Mouse (Mus musculus) gastrocnemius, adult 8-10 months (tissue): ENCODE results near the gene Panx3. TPM values are rescaled to one million over a fixed set of nuclear protein-coding genes. Genes with fewer than 3 reads are reported as not detected.

Experiments
- DNase-seq, 2 experiments: peaks; one replicate each; pipeline ENCODE4 v3.0.0; 2022; ENCODE audit warnings: low spot score in 2 of 2
- total RNA-seq, 4 experiments: library from RNA; stranded (reverse); gene quantifications; 2 replicates each; pipeline ENCODE4 v1.2.4; 2022

Gene Panx3
- total RNA-seq, 4 experiments from 2014 or later = not detected

DNA sequence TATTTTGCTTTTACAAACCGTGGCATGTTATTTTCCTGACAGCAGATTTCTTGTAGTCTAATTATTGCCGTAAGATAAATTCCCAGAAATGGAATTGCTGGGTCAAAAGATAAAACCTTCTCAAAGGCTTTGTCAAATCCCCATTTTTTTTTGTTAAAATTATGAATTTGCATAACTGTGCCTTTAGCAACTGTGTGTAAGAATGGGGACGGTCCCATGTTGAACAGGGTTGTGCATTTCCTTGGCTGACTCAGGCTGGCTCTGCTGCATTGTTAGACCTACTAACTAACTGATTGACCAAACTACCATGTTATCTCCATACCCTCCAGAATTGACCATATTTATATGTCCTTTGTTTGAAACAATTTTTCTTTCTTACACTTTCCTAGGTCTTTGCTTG lies 34.8 kb downstream of the Panx3 start:
- no peak for DNase-seq

GRCm38 (mm10) chr9:37632305-37632704 lies 36.7 kb downstream of the Panx3 start:
- no peak for DNase-seq

GRCm38 (mm10) chr9:37629941-37630340 lies 39.1 kb downstream of the Panx3 start:
- no peak for DNase-seq

DNA sequence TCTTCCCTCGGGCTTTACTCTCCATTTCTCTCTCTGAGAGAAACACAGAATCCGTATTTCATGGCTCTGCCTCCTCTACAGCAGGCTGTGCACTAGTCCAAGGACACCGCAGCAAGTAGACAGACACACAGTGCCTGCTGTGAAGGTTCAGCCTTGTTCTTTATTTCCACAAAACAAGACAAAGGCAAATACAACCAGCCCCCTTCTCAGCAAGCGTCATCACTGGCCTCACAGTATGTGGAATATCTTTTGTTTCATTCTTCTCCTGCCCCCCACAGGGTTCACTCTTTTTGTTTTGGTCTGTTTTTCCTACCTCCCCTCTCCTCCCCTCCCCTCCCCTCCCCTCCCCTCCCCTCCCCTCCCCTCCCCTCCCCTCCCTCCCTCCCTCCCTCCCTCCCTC lies 40.5 kb downstream of the Panx3 start:
- DNase-seq = no peak

- no peak for DNase-seq
These were observed 41.8 kb downstream of the Panx3 start for GRCm38 (mm10) chr9:37627263-37627662.

DNA sequence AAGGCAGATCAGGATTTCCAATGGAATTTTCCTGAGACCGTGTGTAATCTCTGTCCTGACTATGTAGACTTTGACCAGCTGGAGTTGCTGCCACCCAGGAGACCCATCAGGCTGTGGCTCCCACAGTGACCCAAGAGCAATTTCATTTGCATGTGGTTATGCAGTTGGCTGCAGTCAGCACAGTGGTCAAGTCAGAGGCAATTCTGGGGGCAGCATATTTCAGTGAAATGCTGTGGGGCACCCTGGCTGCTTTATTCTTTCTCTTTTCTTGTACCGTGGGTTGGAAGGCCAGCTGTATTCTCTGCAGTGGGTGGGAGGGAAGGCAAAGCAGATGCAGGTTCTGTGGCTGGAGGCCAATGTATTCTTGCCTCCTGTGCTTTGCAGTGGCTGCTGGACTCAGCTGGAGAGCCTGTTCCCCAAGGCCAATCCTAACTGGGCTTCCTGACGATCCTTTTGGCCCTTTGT lies 42.9 kb downstream of the Panx3 start:
- DNase-seq = no peak

- DNase-seq = no peak
These were observed 43.4 kb downstream of the Panx3 start for GRCm38 (mm10) chr9:37625641-37626040.

- DNase-seq = no peak
These were observed 43.9 kb downstream of the Panx3 start for GRCm38 (mm10) chr9:37625129-37625528.

DNA sequence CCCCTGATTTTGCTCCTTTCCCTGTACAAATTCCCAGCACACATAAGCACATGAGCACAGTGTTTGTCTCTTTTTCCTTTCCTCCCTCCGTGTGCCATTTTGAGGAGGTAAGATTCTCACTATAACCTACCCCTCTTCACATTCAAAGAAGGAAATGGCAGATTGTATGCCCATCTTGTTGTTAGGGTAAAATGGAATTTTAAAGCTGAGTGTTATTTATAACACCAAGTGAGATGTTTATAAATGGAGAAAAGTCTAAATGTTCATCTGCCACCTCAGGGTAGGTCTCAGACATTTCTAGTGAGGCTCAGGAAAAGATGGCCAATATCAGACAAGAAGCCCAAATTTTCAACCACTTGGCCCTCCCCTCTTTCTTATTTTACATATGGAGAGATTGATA lies 44.5 kb downstream of the Panx3 start:
- no peak for DNase-seq

DNA sequence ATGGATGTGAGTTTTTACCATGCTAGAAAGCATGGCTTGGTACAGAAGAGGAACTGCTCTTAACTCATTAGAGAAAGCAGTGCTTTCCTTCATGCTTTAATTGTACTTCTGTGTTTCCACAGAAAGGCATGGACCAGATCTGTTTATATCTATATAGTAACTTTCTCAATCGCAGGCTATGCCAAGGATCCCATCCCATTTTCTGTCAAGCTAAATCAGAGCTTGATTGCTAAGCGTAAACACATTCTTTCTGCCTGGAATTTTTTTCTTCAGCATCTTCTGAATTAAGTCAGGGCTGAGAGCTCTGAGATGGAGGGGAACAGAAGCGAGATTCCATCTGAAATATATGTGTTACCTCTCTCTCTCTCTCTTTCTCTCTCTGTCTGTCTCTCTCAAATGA lies 45.1 kb downstream of the Panx3 start:
- no peak for DNase-seq

DNA sequence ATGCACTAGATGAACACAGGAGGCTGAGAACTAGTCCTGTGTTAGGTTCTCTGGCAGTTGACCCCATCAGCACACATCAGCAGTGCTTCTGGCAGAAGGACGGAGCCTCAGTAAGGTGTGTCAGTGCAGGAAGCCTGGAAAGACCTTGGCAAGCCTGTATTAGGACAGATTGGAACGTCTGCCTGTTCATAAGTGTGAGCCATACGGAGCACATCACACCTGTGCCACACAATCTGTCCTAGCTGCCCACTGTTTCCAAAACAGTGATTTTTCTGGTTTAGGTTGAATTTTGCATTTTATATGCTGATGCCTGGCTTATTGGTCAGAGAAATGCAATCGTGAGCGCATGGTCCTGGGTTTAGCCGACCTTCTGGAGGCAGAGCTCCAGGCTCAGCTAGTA lies 47.7 kb downstream of the Panx3 start:
- no peak for DNase-seq

DNA sequence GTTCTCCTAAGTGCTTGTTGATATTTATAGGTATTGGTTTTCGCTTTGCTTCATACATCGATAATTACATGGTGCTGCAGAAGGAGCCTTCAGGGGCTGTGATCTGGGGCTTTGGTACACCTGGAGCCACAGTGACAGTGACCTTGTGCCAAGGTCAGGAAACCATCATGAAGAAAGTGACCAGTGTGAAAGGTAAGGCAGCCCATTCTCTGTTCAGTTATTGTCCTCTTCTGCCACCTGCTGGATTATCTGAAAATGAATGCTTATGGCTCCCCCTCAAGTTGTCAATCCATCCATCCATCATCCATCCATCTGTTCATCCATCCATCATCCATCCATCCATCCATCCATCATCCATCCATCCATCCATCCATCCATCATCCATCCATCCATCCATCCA lies 52.3 kb downstream of the Panx3 start:
- DNase-seq = no peak

DNA sequence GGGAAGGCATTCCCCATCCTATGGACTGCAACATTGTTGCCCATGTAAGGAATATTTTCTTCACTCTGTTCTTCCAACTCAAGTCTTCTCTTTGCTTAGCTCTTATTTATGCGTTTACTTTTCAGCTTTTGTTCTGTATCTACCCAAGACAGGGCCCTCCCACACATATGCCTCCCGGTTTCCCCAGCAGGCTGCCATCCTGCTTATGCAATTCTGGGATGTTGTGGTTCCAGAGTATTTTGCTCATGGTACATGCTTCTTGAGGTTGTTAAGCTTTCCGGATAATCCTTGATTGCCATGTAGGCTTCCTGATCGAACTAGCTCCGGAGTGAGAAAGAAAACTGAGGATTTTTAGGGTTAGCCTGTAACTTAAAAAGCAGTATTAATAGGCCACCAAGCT lies 53.8 kb downstream of the Panx3 start:
- DNase-seq = no peak

GRCm38 (mm10) chr9:37614316-37614715 lies 54.7 kb downstream of the Panx3 start:
- DNase-seq = no peak

GRCm38 (mm10) chr9:37613911-37614280 lies 55.1 kb downstream of the Panx3 start:
- no peak for DNase-seq

GRCm38 (mm10) chr9:37613182-37613910 lies 55.7 kb downstream of the Panx3 start, which contains the start of gene Spa17:
Gene Spa17 (minus strand): TSS chr9:37613722.
- DNase-seq = peak; percentile 73 to 81

Other genes starting within 250 kb of the Panx3 start
- gene Robo3, start 236.0 kb downstream of the Panx3 start, total RNA-seq = not detected
- 1 to 10 TPM; 2.2 to 3.2 (median 2.3) TPM for gene Msantd2, start 179.9 kb downstream of the Panx3 start, total RNA-seq
- 10 to 100 TPM; 11.7 to 19.3 (median 15.3) TPM for gene Esam, start 141.2 kb downstream of the Panx3 start, total RNA-seq
- gene Vsig2, start 130.0 kb downstream of the Panx3 start, total RNA-seq = 1 to 10 TPM in 1 of 4 experiments, under 1 TPM in 3; 0.70 to 2.1 (median 0.78) TPM
- gene Nrgn, start 116.3 kb downstream of the Panx3 start, total RNA-seq = under 1 TPM; 0.44 to 0.67 (median 0.55) TPM
- 1 to 10 TPM; 3.5 to 5.0 (median 4.1) TPM for gene Siae, start 113.5 kb downstream of the Panx3 start, total RNA-seq
- gene Spa17, start 55.5 kb downstream of the Panx3 start, total RNA-seq = 1 to 10 TPM; 1.6 to 3.1 (median 2.2) TPM
- gene Tbrg1, start 11.9 kb downstream of the Panx3 start, total RNA-seq = 10 to 100 TPM; 27.5 to 33.7 (median 28.8) TPM
- not detected for gene Olfr160, start 47.0 kb upstream of the Panx3 start, total RNA-seq
- gene Olfr874, start 75.9 kb upstream of the Panx3 start, total RNA-seq = not detected
- not detected for gene Olfr875, start 102.6 kb upstream of the Panx3 start, total RNA-seq
- not detected for gene Olfr876, start 133.8 kb upstream of the Panx3 start, total RNA-seq
- gene Olfr877, start 185.0 kb upstream of the Panx3 start, total RNA-seq = not detected
- gene Olfr145, start 227.5 kb upstream of the Panx3 start, total RNA-seq = not detected
- gene Olfr878, start 248.6 kb upstream of the Panx3 start, total RNA-seq = not detected